Mouse (Mus musculus) embryonic facial prominence, embryonic 15.5 days (tissue): Measurements from ENCODE around the gene Dpm2. TPM values are rescaled to one million over a fixed set of nuclear protein-coding genes. Genes with fewer than 3 reads are reported as not detected.

Experiments used
- ATAC-seq: fragments of 200-750 bp; cut with Nextera tagmentation; 2 replicates; pipeline ENCODE4 v1.8.0; 2017; ENCODE audit warnings: low read depth, moderate TSS enrichment; ENCODE audit not compliant: insufficient number of reproducible peaks, low FRiP score, low TSS enrichment
- H3K27ac ChIP-seq: fragments of 300-500 bp; sonication (generic); replicated peaks from 2 replicates; pipeline ENCODE4 v1.5.1; 2015; ENCODE audit warnings: mild to moderate bottlenecking, inconsistent platforms
- H3K27me3 ChIP-seq: fragments of 300-500 bp; sonication (generic); 2 replicates; pipeline ENCODE4 v1.6.1; 2015; ENCODE audit warnings: inconsistent platforms
- H3K36me3 ChIP-seq: fragments of 300-500 bp; sonication (generic); 2 replicates; pipeline ENCODE4 v1.6.1; 2015; ENCODE audit warnings: mild to moderate bottlenecking, inconsistent platforms
- H3K4me1 ChIP-seq: fragments of 300-500 bp; sonication (generic); 2 replicates; pipeline ENCODE4 v1.6.1; 2015; ENCODE audit warnings: inconsistent platforms
- H3K4me2 ChIP-seq: fragments of 300-500 bp; sonication (generic); replicated peaks from 2 replicates; pipeline ENCODE4 v1.6.1; 2015; ENCODE audit warnings: mild to moderate bottlenecking, inconsistent platforms
- H3K4me3 ChIP-seq: fragments of 300-500 bp; sonication (generic); replicated peaks from 2 replicates; pipeline ENCODE4 v1.5.1; 2015; ENCODE audit warnings: mild to moderate bottlenecking, inconsistent platforms
- H3K9ac ChIP-seq: fragments of 300-500 bp; sonication (generic); 2 replicates; pipeline ENCODE4 v1.6.1; 2015; ENCODE audit warnings: inconsistent platforms
- H3K9me3 ChIP-seq: fragments of 300-500 bp; sonication (generic); replicated peaks from 2 replicates; pipeline ENCODE4 v1.6.1; 2016; ENCODE audit warnings: inconsistent platforms
- WGBS: fragments of 180-500 bp; shearing (Covaris S2); methylation state at CpG from one replicate; pipeline ENCODE4 v1.1.7; 2015; 5-methylcytosine and 5-hydroxymethylcytosine counted together
- polyA plus RNA-seq: library from polyadenylated mRNA; unstranded; fragments of >200 nt; fragmentation: Nextera tagmentation; extraction: Ambion mirVana; gene quantifications from 2 replicates; pipeline ENCODE4 v1.2.1, GENCODE M21; 2015

Gene Dpm2
- polyA plus RNA-seq, 1 experiment from 2014 or later = 119 TPM

GRCm38 (mm10) chr2:32601417-32602065 lies 30.9 kb downstream of the Dpm2 start:
- WGBS = 24% methylated on average over 8 of the region's 8 CpGs
- peak overlapping the region; percentile 76; the same call in 1 of the 2 replicates for H3K27ac ChIP-seq
- no peak overlapping the region for H3K9ac ChIP-seq
- H3K27me3 ChIP-seq = no peaks in the 10 kb centered on the region
- H3K4me2 ChIP-seq = no peak overlapping the region
- H3K9me3 ChIP-seq = no peaks in the 10 kb centered on the region
- 0 out of 2 replicates have a peak, but pooled peaks have one; percentile 7 for ATAC-seq
- no peak overlapping the region for H3K4me3 ChIP-seq
- H3K36me3 ChIP-seq = peaks cover 11% of the 10 kb centered on the region
- H3K4me1 ChIP-seq = peaks cover 16% of the 10 kb centered on the region

DNA sequence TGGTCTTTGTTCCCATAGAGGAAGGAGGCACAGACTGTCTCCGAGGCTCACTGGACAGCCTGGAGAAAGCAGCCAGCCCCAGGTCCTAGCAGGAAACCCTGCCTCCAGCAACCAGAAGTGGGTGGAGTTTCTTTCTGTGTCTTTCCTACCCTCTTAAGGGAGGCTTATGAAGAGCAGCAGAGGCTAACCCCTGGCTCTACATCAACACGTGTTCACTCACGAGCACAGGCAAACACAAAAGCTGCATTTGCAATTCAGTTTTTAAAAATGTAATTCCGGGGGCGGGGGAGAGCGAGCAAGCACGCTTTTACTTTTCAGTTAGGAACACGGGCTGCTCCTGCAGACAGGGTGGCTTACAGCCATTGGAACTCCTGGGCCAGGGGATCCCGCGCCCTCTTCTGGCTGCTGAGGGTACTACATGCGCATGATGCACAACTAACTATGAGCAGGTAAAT lies 32.0 kb downstream of the Dpm2 start:
- under 1% methylated on average over 11 of the region's 11 CpGs for WGBS

DNA sequence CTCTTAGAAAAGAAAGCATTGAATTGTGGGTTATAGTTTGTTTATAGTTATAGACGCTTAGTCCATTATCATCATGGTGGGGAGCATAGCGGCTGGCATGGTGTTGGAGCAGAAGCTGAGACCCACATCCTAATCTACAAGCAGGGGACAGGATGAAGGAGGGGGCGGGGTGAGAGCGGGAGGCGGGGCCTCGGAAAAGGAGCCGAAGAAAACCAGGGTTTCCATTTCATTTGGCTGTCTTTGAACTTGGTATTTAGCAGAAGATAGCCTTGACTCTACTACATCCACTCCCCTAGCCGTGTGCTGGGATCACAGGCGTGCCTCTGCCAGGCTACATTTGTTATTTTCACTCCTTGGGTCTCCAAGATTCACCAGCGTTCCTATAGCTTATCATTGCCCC lies 34.0 kb downstream of the Dpm2 start:
- Histone ChIP-seq H3K36me3 (no peaks in the 10 kb centered on the region), H3K4me3 (no peak overlapping the region), H3K9ac (no peak overlapping the region), H3K4me1 (peaks cover 42% of the 10 kb centered on the region), H3K27me3 (no peaks in the 10 kb centered on the region), H3K9me3 (no peaks in the 10 kb centered on the region), H3K27ac (no peak overlapping the region), H3K4me2 (no peak overlapping the region)
- WGBS = 55% methylated on average over 10 of the region's 10 CpGs
- ATAC-seq = no peak

More for the DNA sequence above, 32.0 kb downstream of the Dpm2 start:
- H3K9me3 ChIP-seq = no peaks in the 10 kb centered on the region
- peak overlapping the region; percentile 76 for H3K27ac ChIP-seq
- H3K27me3 ChIP-seq = no peaks in the 10 kb centered on the region
- H3K4me3 ChIP-seq = peak overlapping the region; percentile 41
- peak overlapping the region; percentile 57 for H3K4me2 ChIP-seq
- peaks cover 25% of the 10 kb centered on the region for H3K4me1 ChIP-seq
- H3K9ac ChIP-seq = no peak overlapping the region
- H3K36me3 ChIP-seq = 0 out of 2 replicates have a peak, but pooled peaks cover 2% of the 10 kb centered on the region
- peak; percentile 63; the same call in 1 of the 2 replicates for ATAC-seq

GRCm38 (mm10) chr2:32606161-32607142 lies 35.8 kb downstream of the Dpm2 start:
- no peaks in the 10 kb centered on the region for H3K9me3 ChIP-seq
- peak overlapping the region; percentile 94 for H3K4me2 ChIP-seq
- peak overlapping the region; percentile 75 for H3K27ac ChIP-seq
- no peaks in the 10 kb centered on the region for H3K36me3 ChIP-seq
- peak; percentile 68 for ATAC-seq
- H3K9ac ChIP-seq = peak overlapping the region; percentile 65
- WGBS = 10% methylated on average over 55 of the region's 55 CpGs
- peaks cover 54% of the 10 kb centered on the region for H3K4me1 ChIP-seq
- no peaks in the 10 kb centered on the region for H3K27me3 ChIP-seq
- peak overlapping the region; percentile 74 for H3K4me3 ChIP-seq

DNA sequence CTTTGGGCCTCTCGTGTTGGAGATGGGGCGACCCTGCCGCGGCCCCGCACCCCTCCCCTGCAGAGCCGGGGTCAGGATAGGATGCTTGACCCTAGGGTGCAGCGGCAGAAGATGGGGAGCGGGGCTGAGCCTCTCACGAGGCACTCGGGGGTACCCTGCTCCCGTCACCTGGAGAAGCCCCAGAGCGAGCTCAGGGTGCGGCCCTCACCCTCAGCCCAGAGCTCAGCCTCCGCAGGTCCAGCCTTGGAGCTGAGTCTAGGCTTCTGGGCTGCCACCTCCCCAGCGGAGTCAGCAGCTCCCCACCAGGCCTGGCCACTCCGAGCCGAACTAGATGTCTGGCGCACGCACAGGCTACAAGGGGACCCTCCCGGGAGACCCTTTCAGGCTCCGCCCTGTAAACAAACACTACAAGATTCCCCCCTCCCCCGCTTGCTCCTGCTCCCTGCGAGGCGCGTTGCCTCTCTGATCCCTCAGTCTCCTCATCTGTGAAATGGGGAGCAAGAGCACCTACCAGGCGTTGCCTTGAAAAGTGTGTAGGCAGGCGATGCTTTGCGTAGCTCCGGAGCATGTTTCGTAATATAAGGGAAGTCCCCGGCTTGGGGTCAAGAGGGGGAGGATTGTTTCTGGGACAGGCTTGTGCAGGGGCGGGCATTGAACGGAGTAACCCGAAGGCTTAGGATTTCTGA lies 36.7 kb downstream of the Dpm2 start:
- peak; percentile 16; the same call in 1 of the 2 replicates for ATAC-seq
- H3K9me3 ChIP-seq = no peaks in the 10 kb centered on the region
- 1% methylated on average over 34 of the region's 34 CpGs for WGBS

DNA sequence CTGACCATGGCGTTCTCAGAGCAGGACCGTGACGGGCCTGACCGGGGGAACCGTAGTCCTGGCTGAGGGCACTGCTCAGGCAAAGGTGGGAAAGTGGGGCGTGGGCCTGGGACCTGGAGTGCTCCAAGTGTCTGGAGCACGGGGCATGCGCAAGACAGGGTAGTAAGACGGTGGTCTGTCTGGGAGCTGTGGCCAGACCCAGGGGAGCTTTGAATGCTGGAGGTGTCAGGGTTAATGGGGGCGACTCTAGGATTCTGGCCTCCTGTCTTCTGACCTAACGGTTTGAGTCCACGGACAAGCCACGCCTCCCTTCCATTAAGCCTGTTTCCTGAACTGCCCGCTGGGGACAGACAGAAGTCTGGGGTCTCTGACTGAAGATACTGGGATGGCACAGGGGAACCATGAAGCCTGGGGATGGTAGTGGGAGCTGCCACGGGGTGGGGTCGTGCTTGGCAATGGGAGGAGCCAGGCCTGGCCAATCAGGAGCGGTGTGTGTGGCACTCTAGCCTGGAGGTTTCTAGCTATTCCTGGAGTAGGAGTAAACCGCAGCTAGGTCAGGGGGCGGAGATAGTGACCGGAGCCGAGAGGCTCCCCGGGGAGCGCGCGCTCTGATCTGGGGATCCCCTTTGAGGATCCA lies 37.6 kb downstream of the Dpm2 start:
- Histone ChIP-seq H3K9ac (0 out of 2 replicates have a peak overlapping the region, but pooled peaks have one; percentile 10), H3K4me1 (peaks cover 41% of the 10 kb centered on the region), H3K27me3 (no peaks in the 10 kb centered on the region), H3K4me2 (peak overlapping the region; percentile 94), H3K9me3 (no peaks in the 10 kb centered on the region), H3K4me3 (peak overlapping the region; percentile 74), H3K27ac (peak overlapping the region; percentile 75), H3K36me3 (peaks cover 9% of the 10 kb centered on the region; the same call in 1 of the 2 replicates)
- peak; percentile 80; the same call in 1 of the 2 replicates for ATAC-seq
- 6% methylated on average over 25 of the region's 25 CpGs for WGBS

More for the DNA sequence above, 36.7 kb downstream of the Dpm2 start:
- Histone ChIP-seq H3K4me3 (peak overlapping the region; percentile 74), H3K27ac (peak overlapping the region; percentile 75), H3K4me1 (peaks cover 44% of the 10 kb centered on the region), H3K27me3 (no peaks in the 10 kb centered on the region), H3K36me3 (peaks cover 5% of the 10 kb centered on the region; the same call in 1 of the 2 replicates), H3K4me2 (peak overlapping the region; percentile 94), H3K9ac (peak overlapping the region; percentile 65)

GRCm38 (mm10) chr2:32608778-32609435 lies 38.2 kb downstream of the Dpm2 start:
- WGBS = 44% methylated on average over 18 of the region's 18 CpGs
- H3K27me3 ChIP-seq = no peaks in the 10 kb centered on the region
- peak overlapping the region; percentile 74 for H3K4me3 ChIP-seq
- H3K4me2 ChIP-seq = peak overlapping the region; percentile 94
- H3K9me3 ChIP-seq = no peaks in the 10 kb centered on the region
- H3K4me1 ChIP-seq = peaks cover 41% of the 10 kb centered on the region
- peaks cover 15% of the 10 kb centered on the region; the same call in 1 of the 2 replicates for H3K36me3 ChIP-seq
- ATAC-seq = 0 out of 2 replicates have a peak, but pooled peaks have one; percentile 8
- peak overlapping the region; percentile 75 for H3K27ac ChIP-seq
- no peak overlapping the region for H3K9ac ChIP-seq

DNA sequence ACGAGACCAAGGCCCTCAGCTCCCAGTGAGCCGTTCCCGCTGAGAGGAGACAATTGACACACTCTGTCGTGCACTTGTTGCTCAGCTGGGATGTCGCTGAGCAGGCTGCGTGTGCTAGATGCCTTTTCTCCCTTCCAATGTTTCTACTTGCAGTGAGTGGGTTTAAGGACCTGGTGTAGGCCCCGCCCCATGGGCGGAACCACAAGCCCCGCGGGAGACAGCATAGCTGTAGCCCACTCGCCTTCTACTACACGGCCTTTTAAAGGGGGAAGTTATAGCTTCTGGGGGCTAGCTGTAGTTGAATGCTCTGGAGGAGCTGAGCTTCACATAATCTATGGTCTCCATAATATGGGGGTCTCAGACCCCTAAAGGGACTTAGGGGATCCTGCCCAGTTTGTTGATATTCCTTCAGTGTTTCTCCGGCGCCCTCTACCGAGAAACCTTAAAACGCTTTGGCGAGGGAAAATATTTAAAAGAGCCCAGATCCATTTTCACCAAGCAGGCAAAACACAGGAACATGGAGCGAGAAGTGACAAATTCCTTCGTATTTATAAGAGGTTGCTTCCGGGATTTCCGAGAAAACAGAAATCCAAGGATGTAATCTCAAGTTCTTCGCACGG lies 40.1 kb downstream of the Dpm2 start:
- peak overlapping the region; percentile 54 for H3K4me2 ChIP-seq
- 15% methylated on average over 23 of the region's 23 CpGs for WGBS
- H3K27ac ChIP-seq = peak overlapping the region; percentile 29
- peaks cover 41% of the 10 kb centered on the region for H3K4me1 ChIP-seq
- H3K9me3 ChIP-seq = no peaks in the 10 kb centered on the region
- H3K9ac ChIP-seq = no peak overlapping the region
- H3K27me3 ChIP-seq = no peaks in the 10 kb centered on the region
- peak overlapping the region; percentile 39 for H3K4me3 ChIP-seq
- no peak for ATAC-seq
- peaks cover 26% of the 10 kb centered on the region for H3K36me3 ChIP-seq

DNA sequence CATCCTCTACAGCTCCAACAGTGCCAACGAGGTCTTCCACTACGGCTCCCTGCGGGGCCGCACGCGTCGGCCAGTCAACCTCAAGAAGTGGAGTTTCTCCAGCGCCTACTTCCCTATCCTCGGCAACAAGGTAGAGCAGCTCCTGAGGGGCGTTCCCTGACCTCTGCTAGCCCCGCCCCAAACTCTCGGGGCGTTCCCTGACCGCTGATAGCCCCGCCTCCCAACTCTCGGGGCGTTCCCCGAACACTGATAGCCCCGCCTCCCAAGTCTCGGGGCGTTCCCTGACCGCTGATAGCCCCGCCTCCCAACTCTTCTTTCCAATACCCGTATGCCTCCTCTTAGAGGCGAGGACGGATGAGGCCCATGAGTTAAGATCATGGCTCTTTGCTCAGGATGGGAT lies 41.6 kb downstream of the Dpm2 start:
- ATAC-seq = no peak
- Histone ChIP-seq H3K4me3 (no peak overlapping the region), H3K27me3 (no peaks in the 10 kb centered on the region), H3K9me3 (no peaks in the 10 kb centered on the region), H3K36me3 (peaks cover 36% of the 10 kb centered on the region), H3K4me1 (peaks cover 36% of the 10 kb centered on the region), H3K4me2 (no peak overlapping the region), H3K27ac (no peak overlapping the region), H3K9ac (no peak overlapping the region)
- 73% methylated on average over 26 of the region's 26 CpGs for WGBS
